Mouse (Mus musculus) testis, adult 2 months (tissue): Measurements from ENCODE around the gene Cd59b.

Experiments used
- CTCF ChIP-seq: fragments of 200-500 bp; IDR thresholded peaks from 2 replicates; pipeline ENCODE4 v1.5.1; 2012; ENCODE audit warnings: low read depth, mild to moderate bottlenecking, inconsistent platforms, low read length, moderate library complexity; ENCODE audit not compliant: control insufficient read depth, insufficient read depth, insufficient replicate concordance
- POLR2A ChIP-seq: fragments of 200-500 bp; IDR thresholded peaks from 2 replicates; pipeline ENCODE4 v1.6.1; 2012; ENCODE audit warnings: low read depth, mild to moderate bottlenecking, inconsistent platforms, low read length, moderate library complexity; ENCODE audit not compliant: control insufficient read depth

DNA sequence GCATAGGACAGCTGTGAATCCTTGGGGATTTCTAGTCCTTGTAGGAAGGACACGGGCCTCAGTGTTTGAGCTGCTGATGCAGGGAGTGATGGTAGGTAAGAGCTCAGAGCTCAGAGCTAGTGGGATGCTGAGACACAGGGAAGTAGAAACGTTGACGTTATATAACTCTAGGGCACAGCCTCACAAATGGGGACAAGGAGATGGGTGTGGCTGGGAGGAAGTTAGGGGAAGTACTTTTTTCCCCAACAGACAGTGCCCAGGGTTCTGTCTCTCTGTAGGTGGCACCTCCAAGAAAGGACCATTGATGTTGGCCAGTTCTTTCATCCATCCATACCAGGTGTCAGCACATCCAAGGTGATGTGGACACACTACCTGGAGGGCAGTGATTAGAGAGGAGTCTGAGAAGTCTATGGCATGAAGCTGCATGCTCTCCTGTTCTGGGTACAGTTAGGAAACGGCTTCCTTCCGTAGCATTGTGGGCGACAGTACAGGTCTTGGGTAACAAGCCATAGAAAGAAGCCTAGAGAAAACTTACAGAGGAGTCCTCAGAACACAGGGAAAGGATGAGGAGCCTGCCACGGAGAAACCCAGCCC is 62.7 kb downstream of the Cd59b start:
- TF ChIP-seq CTCF, result no peak
- TF ChIP-seq POLR2A, result no peak
